Mouse (Mus musculus) liver, postnatal 0 days (tissue): ENCODE measurements at regions not wholly inside any gene's neighbourhood (a gene's known extent, or its start where the extent isn't known, plus 50 kb on each side); places are given as distances from the start of the nearest gene placed in this dataset.

Experiments
- CTCF ChIP-seq: sonication (generic); IDR thresholded peaks from 2 replicates; pipeline ENCODE4 v1.5.1; 2016; ENCODE audit warnings: antibody characterized with exemption, low read depth
- EP300 ChIP-seq: IDR thresholded peaks from 2 replicates; pipeline ENCODE4 v1.6.1; 2016; ENCODE audit warnings: antibody characterized with exemption, low read depth, mild to moderate bottlenecking

DNA sequence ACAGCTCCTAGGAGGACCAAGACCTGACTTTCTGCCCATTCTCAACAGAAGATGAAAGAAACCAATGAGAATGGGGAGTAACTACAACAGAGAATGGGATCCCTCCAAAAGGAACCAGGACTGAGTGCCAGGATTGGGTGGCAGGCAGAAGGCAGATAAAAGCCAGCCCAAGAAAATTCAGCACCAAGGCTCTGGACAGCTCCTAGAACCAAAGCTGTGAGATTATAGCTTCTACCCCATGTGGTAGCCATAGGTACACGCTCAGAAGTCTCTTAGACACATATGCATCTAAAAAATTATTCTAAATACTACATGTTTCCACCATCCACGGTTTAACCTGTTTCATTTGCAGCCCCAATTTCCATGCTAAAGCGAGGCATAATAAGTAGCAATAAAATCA lies 425.8 kb upstream of the Zdhhc25 start:
- TF ChIP-seq CTCF (no peak), EP300 (no peak)
